Mouse (Mus musculus) ovary, postnatal 14 days (tissue): ENCODE results near the gene Focad.

Experiments used
- DNase-seq: peaks from one replicate; pipeline ENCODE4 v3.0.0; 2022; ENCODE audit warnings: low spot score

Gene Focad

DNA sequence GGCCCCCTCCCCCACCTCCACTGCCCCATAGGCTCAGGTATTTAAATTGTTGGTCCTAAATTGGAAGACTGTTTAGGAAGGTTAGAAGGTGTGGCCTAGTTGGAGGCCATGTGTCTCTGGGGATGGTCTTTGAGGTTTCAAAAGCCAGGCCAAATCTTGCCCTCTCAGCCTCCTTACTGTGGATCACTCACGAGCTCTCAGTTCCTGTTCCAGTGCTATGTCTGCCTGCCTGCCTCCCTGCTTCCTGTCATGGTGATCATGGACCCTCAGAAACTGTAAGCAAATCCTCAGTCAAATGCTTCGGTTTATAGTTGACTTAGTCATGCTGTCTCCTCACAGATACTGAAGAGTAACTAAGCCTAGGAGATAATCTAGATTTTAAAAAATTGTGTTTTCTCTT lies 364.2 kb downstream of the Focad start:
- DNase-seq, result no peak
